Mouse (Mus musculus): ENCODE data around the gene Adamtsl1.

GRCm38 (mm10) chr4:85669735-85670134 lies 155.8 kb downstream of the Adamtsl1 start:
- no peak for TF ChIP-seq POLR2A (IDR thresholded peaks at IDR 0.05; ENCODE audit: insufficient read length, low read depth)
- TF ChIP-seq USF1 (IDR thresholded peaks at IDR 0.05; ENCODE audit: low read depth), result no peak
- no peak for TF ChIP-seq MYOG (IDR thresholded peaks at IDR 0.05; ENCODE audit: control insufficient read depth in 1 of 3, insufficient read depth in 1 of 3, insufficient read length in 2 of 3, low read depth in 2 of 3)
- no peak for TF ChIP-seq E2F4 (IDR thresholded peaks at IDR 0.05; ENCODE audit: insufficient read depth)
- no peak for TF ChIP-seq REST (IDR thresholded peaks at IDR 0.05; ENCODE audit: insufficient read depth, insufficient read length)
- no peak for TF ChIP-seq MAX (IDR thresholded peaks at IDR 0.05; ENCODE audit: low read depth)
- TF ChIP-seq POLR2AphosphoS2 (IDR thresholded peaks at IDR 0.05; ENCODE audit: insufficient read length, low read depth), result no peak

Measured in myocyte (in vitro differentiated cells).